In the genomic region with DNA sequence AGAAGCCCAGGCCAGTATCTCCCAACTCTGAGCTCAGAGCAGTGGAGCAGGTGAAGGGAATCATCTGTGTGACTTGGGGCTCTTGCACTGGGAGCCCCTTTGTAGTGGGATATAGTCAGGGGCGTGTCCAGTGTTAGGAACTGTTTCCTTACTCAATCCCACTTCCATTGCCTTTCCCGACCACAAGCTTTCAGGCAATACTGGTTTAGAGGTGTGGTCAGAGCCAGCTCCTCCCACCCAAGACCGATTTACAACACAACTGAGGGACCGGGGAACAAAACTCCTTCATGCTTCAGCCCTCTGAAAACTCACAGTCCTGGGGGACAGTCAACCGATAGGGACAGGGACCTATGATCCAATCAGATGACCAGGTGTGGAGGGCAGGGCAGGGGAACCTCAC, we compare ENCODE assay signal across 16 mouse cellular contexts. TPM values are rescaled to one million over a fixed set of nuclear protein-coding genes. Genes with fewer than 3 reads are reported as not detected.
"Had no signal": no experiment of that assay in that cellular context is flagged by ENCODE, and none has a peak within 500 bp of the region (broad histone marks: within the 10 kb centered on the region; RNA-seq: fewer than 3 reads in every experiment).

No protein-coding gene starts in this region.

- H3K4me3 ChIP-seq: midbrain, embryonic 10.5 days; midbrain, embryonic 12.5 days; neural tube, embryonic 12.5 days; stomach, embryonic 15.5 days had no signal

- ATAC-seq: midbrain, embryonic 16.5 days had no signal

- H3K27ac ChIP-seq: midbrain, embryonic 10.5 days; midbrain, embryonic 12.5 days; neural tube, embryonic 12.5 days; stomach, embryonic 15.5 days; stomach, postnatal 0 days had no signal

- H3K27me3 ChIP-seq: neural tube, embryonic 12.5 days; stomach, embryonic 15.5 days had no signal

- H3K9ac ChIP-seq: lung, embryonic 14.5 days; midbrain, embryonic 12.5 days; neural tube, embryonic 12.5 days; stomach, embryonic 15.5 days had no signal

- H3K4me2 ChIP-seq: lung, embryonic 14.5 days; midbrain, embryonic 12.5 days; neural tube, embryonic 12.5 days; stomach, embryonic 15.5 days had no signal

- H3K9me3 ChIP-seq: midbrain, embryonic 10.5 days; midbrain, embryonic 12.5 days; stomach, embryonic 15.5 days had no signal

- DNase-seq: lung, adult 18-20 months; lung, embryonic 14.5 days; lung, postnatal 10 days; lung, postnatal 4 days; midbrain, embryonic 14.5 days; right cerebral cortex, postnatal 14 days; thymus, adult 2 months; thymus, postnatal 25 days; thymus, postnatal 4 days had no signal

- H3K4me1 ChIP-seq: neural tube, embryonic 12.5 days; stomach, embryonic 15.5 days had no signal

RNA-seq across cellular contexts. Expression of gene Cdh23, which starts 24.2 kb away (rescaled TPM):
- total RNA-seq: megakaryocyte-erythroid progenitor cell, adult 5-6 weeks had no signal
